Mouse (Mus musculus) brain, embryonic 18.5 days (tissue): ENCODE results near the gene Mrps21.
A peak's percentile ranks its signal among the peaks of the same experiment; 100 is the strongest.

Experiments used
- DNase-seq: peaks from one replicate; pipeline ENCODE4 v3.0.0-alpha.2; 2012; ENCODE audit warnings: low read depth, low spot score

Gene Mrps21

GRCm38 (mm10) chr3:95855502-95856089 is 15.7 kb downstream of the Mrps21 start, which contains the start of gene Prpf3:
Gene Prpf3 (minus strand): TSS chr3:95855885.
- peak; percentile 80 for DNase-seq

- DNase-seq: no peak
Observed at GRCm38 (mm10) chr3:95851317-95851716, 20.0 kb downstream of the Mrps21 start.

DNA sequence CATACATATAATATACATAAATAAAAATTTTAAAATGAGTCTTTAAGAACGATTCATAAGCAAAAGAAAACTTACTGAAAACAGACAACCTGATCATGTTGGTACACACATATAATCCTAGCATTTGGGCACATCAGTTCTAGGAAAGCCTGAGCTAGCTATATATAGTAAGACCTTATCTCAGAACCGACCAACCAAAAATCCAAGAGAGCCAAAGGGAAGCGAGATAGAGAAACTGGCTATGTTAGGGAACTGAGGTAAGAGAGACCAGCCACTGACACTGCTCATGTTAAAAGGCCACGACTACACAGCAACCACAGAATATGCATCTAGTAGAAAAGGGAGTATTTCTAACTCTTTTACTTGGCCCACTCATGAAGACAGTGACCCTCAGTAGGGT is 20.7 kb downstream of the Mrps21 start:
- DNase-seq: no peak

DNA sequence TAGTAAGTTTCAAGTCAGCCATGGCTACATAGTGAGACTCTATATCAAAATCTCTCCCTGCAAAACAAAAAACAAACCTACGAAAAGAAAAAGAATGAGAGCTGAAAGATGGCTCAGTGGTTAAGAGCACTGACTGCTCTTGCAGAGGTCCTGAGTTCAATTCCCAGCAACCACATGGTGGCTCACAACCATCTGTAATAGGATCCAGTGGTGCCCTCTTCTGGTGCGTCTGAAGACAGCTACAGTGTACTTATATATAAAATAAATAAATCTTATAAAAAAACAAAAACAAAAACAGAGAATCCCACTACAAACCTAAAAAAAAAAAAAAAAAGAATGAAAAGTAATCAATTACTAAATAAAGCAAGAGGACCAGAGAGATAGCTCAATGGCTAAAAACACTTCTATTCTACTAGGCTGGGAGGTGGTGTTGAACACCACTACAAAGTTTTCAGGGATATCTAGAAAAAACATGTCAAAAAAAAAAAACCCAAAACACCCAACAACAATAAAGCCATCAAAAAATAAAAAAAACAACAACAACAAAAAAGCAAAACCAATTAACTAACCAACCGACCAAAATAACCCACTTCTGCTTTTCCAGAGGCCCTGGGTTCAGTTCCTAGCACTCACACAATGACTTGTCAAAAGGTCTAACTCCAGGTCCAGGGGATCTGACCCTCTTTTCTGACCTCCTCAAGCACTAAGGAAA is 28.7 kb downstream of the Mrps21 start:
- DNase-seq: no peak

DNA sequence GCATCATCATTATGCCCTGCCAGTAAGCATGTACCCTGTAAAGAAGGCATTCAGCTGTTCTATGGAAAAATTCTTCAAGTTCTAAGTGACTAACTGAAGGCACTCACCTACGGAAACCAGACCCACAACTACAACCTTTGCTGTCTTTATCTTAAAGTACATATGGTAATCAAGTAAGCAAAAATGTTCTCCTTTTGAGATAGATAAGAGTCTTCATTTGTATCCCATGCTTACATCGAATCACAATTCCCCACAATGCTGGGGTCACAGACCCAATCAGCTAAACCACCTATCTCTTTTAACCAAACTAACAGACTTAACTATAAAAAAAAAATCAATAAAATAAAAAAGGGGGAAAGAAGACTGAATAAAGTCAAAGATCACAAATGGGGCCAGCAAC is 32.1 kb downstream of the Mrps21 start:
- DNase-seq: no peak

- no peak for DNase-seq
Observed at GRCm38 (mm10) chr3:95829053-95829452, 42.3 kb downstream of the Mrps21 start.

GRCm38 (mm10) chr3:95826275-95826674 is 45.0 kb downstream of the Mrps21 start:
- no peak for DNase-seq

- DNase-seq: no peak
Observed at GRCm38 (mm10) chr3:95820046-95821010, 51.0 kb downstream of the Mrps21 start.

DNA sequence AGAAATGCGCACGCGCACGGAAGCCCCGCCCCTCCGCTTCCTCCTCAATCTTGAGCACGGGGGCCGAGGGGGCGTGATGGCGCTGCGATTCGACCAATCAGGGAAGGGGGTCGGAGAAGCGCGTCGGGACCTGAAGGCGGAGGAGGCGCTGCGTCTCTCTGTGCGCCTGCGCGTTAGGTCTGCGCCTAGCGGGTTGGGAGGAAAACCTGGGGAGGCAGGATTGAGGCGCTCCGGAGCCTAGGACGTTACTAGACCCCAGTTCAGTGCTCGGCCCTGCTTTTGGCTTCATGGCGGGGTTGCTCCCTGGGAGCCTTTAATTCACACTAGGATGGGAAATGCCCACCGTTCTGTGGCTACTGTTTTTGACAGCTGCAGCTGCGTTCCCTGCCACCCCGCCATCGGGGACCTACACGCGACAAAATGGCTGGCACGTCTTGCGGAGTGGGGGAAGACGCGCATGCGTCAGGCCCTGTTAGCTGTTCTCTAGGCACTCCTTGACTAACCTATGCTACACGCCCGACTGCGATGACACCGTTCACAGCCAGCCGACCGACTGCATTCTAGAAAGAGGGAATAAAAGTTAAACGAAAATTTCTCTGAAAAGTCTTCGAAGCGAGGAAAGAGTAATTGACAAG is 51.9 kb downstream of the Mrps21 start:
- peak; percentile 99 for DNase-seq

GRCm38 (mm10) chr3:95818571-95819288 is 52.6 kb downstream of the Mrps21 start, which contains the start of gene Rprd2:
Gene Rprd2 (minus strand): TSS chr3:95818863.
- peak; percentile 65 for DNase-seq

- DNase-seq: no peak
Observed at GRCm38 (mm10) chr3:95818026-95818511, 53.2 kb downstream of the Mrps21 start.

DNA sequence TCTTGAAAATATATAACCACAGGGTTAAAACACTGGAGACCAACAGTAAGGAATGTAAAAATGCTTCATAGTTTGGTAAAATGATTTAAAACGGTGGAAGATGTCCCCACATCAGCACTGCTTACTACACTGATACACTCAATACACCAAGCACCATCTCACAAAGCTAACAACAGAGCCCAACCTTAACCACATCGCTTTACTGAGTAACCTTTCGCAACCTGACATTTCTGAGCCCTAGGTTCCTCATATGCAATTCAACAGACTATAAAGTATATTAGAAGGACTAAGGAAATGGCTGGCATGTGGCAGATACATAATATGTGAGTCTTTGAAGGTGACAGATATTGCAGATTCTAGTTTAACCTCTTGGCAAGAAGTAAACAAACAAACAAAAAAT is 54.6 kb downstream of the Mrps21 start:
- no peak for DNase-seq
